Mouse (Mus musculus) spleen, embryonic (tissue): ENCODE measurements around the gene Khk.

Source experiments
- CTCF ChIA-PET: fragments of 350-600 bp; sonication (Branson Sonifier 250); formaldehyde crosslinking; loops from one replicate; lab custom pipeline; 2022; lab: Charles Lee

The Khk gene

DNA sequence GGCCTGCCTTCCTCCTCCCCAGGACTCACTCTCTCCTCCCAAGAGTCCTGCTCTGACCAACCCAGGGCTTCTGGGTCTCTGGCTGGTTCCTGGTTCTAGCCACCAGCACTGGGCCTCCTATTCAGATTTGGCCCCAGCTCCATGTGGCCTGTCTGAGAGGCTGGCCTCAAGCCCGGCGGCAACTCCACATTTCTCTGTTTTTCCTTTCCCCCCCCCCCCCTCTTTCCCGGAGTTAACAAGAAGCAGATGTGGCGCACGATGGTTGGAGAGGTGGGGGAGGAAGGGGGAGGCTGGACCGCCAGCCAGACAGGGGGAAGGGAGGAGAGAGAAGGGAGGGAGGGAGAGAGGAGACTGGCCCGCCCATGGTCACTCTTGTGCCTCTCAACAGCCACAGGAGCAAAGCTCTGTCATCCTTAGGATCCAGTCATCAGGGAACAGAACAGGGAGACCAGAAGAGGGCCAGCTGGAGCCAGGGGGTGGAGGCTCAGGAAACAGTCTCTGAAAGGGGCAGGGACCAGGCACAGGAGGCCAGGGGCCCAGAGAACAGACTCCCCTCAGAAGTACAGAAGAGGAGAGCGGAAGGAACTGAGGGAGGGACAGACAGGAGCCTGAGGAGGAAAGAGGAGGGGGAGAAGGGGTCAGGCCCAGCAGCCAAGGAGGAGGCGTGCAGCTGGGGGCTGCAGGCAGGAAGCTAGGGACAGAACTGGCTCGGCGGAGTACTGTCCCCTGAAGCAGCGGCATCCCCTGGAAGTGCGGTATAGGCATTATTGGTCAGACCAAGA, 8.0 kb upstream of the Khk start, which contains the start of gene Emilin1:
Gene Emilin1 (plus strand): TSS at position 343 of the 782 bp plus-strand sequence.
- CTCF ChIA-PET = no interaction called here

DNA sequence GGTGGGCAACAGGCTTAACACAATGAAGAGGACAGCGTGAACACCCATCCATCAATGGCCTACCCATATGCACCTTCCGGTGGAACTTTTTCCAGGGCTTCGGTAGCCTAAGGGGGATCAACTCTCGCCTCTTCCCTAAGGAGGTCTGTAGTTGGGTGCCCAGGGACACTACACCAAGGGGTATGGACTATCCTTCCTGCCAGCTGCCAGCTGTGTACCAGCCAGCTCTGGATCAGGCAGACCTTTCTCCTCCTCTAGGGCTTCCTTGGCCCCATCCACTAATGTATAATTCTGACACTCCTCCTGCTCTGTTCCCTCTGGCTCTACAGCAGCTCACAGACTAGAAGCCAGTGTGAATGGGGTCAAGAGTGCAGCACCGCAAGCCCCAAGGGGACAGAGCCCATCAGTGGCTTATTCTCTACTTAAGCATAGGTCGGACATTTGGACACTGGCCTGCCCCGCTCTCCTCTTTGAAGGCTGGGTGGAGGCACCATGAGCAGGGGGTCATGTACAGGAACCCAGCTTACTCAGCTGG, 7.1 kb upstream of the Khk start:
- CTCF ChIA-PET = no interaction called here

DNA sequence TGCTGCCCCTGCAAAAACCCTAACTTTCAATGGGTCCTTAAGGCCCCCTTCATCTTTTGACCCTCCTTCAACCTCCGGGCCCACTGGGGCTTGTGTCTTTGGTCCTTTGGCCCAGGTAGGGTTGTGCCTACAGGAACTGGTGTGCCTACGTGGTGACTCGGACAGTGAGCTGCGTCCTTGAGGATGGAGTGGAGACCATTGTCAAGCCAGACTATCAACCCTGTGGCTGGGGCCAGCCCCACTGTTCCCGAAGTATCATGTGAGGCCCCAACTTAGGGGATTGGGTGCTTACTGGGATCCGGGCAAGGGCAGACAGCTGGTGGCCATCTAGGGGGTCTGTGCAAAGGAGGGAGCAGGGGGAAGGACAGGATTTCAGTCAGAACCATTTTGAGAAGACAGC, 6.4 kb upstream of the Khk start:
- CTCF ChIA-PET = interaction anchor here (1.3 kb wide), 1 partner anchor 109 kb away, joined by 3 read pairs; no protein-coding TSS in a partner anchor

GRCm38 (mm10) chr5:30915456-30915855, 5.8 kb upstream of the Khk start:
- CTCF ChIA-PET = interaction anchor here (1.3 kb wide), 1 partner anchor 110 kb away, joined by 3 read pairs; no protein-coding TSS in a partner anchor

GRCm38 (mm10) chr5:30915974-30916433, 5.2 kb upstream of the Khk start:
- CTCF ChIA-PET = interaction anchor here (1.3 kb wide), 1 partner anchor 111 kb away, joined by 3 read pairs; no protein-coding TSS in a partner anchor

GRCm38 (mm10) chr5:30916841-30917240, 4.4 kb upstream of the Khk start:
- CTCF ChIA-PET = no interaction called here

- CTCF ChIA-PET = no interaction called here
These were observed 3.9 kb upstream of the Khk start for GRCm38 (mm10) chr5:30917348-30917747.

- CTCF ChIA-PET = no interaction called here
These were observed 3.1 kb upstream of the Khk start for GRCm38 (mm10) chr5:30917891-30918670.

DNA sequence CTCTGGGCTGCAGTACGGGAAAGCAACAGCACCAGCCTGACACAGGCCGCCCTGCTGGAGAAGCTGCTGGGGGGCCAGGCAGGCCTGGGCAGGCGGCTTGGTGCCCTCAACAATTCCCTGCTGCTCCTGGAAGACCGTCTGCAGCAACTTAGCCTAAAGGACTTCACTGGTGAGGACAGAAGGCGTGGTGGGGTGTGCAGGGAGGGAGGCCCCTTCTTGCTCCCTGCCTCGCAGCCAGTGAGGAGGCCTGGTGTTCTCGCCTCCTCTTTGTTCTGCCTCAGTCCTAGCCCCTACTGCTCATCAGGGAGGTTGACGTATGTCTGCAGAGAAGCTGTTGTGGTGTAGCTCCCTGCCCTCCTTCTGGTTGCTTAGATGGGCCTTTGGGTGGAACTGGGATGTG, 2.5 kb upstream of the Khk start:
- CTCF ChIA-PET = no interaction called here

DNA sequence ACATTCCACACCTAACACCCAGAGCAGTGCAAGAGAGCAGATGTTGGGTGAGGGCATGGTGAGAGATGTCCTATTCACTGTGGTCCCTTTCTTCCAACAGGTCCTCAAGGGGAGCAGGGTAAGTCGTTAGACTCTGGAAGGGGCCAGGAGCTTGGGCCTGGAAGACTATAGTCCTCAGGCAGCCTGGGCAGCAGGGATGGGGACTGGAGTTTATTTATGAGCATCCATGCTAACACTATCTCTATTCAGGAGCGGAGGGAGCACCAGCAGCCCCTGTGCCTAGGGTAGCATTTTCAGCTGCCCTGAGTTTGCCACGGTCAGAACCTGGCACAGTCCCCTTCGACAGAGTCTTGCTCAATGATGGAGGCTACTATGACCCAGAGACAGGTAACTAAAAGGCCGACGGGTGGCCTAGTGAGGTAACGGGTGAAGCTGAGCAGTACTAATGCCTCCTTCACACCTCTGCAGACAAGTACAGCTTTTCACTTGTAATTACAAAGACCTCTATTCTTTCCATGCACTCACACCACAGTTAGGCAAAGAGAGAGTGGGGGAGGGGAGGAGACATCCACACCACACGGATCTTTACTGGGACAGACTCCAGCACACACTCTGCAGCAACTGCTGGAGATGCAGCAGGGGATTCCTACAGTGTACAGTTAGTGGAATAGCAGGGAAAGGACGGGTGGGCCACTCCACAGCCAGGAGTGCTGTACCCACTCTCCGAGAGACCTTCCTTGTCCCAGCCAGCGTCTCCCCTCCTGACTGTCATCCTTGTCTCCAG, 1.2 kb upstream of the Khk start:
- CTCF ChIA-PET = no interaction called here

- CTCF ChIA-PET = interaction anchor here (0.7 kb wide), 1 partner anchor 40 kb away, joined by 3 read pairs; the partner anchor contains the start of gene Preb
These were observed 610 bp upstream of the Khk start for GRCm38 (mm10) chr5:30920621-30921020.

DNA sequence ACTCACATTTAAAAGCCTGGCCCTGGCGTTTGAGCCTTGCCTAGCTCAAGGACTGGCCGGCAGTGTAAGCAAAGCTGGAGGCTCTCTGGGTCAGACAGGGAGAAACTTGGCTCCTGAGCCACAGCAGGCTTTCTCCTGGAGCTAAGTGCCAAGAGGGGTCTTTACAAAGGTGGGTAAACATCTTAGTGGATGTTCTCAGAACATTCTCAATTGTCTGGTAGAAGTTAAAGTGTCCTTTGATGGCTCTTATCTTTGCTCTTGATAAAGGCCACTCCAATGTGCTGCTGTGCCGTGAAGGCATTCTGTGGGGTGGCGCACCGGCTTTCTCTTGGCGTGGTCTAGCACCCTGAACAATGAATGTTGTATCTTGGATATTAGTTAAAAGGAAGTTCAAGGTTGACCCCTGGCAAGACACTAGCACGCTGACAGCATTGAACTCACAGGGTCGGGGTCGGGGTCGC, 1.4 kb downstream of the Khk start:
- CTCF ChIA-PET = interaction anchor here (0.7 to 1.2 kb wide), 2 partner anchors 37 to 107 kb away, joined by 3 to 4 read pairs; no protein-coding TSS in a partner anchor

DNA sequence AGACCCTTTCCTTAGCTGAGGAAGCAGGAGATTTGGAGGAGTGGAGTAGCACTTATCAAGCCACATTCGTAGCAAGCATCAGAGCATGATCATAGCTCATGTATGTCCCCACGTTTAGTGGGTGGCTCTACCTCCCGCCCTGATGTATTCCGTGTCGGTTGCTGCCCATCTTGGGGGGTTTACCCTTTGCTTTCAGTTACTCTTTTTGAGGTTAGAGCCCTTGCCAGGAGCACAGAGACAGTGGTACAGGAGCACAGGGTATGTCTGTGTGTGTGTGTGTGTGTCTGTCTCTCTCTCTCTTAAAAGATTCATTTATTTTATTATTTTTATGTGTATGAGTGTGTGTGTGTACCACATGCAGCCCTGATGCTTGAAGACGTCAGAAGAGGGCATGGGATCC, 1.9 kb downstream of the Khk start:
- CTCF ChIA-PET = no interaction called here

- CTCF ChIA-PET = interaction anchor here (1.1 kb wide), 1 partner anchor 113 kb away, joined by 5 read pairs; no protein-coding TSS in a partner anchor
These were observed 3.4 kb downstream of the Khk start for GRCm38 (mm10) chr5:30924614-30925013.

GRCm38 (mm10) chr5:30925217-30925616, 4.0 kb downstream of the Khk start:
- CTCF ChIA-PET = interaction anchor here (1.1 kb wide), 1 partner anchor 114 kb away, joined by 5 read pairs; no protein-coding TSS in a partner anchor

- CTCF ChIA-PET = no interaction called here
These were observed 4.8 kb downstream of the Khk start for GRCm38 (mm10) chr5:30926073-30926472.

GRCm38 (mm10) chr5:30927945-30928529, 6.8 kb downstream of the Khk start:
- CTCF ChIA-PET = no interaction called here

GRCm38 (mm10) chr5:30930121-30930520, 8.9 kb downstream of the Khk start:
- CTCF ChIA-PET = interaction anchor here (0.6 to 1.3 kb wide), 2 partner anchors 68 to 333 kb away, joined by 3 to 4 read pairs; no protein-coding TSS in a partner anchor

- CTCF ChIA-PET = no interaction called here
These were observed 9.6 kb downstream of the Khk start for GRCm38 (mm10) chr5:30930846-30931245.

- CTCF ChIA-PET = no interaction called here
These were observed 10.1 kb downstream of the Khk start for GRCm38 (mm10) chr5:30931378-30931777.
